Mouse (Mus musculus): Measurements from ENCODE around the gene Gm20517. TPM values are rescaled to one million over a fixed set of nuclear protein-coding genes. Genes with fewer than 3 reads are reported as not detected.

The Gm20517 gene
- polyA plus RNA-seq, 1 experiment, result 1.5 TPM

GRCm38 (mm10) chr17:47567271-47567670, 44.1 kb upstream of the Gm20517 start:
- no peak overlapping the region for H3K4me2 ChIP-seq (ENCODE audit: low read depth)
- TF ChIP-seq POLR2AphosphoS2 (IDR thresholded peaks at IDR 0.05; ENCODE audit: insufficient read length, low read depth), result no peak
- TF ChIP-seq CEBPB (IDR thresholded peaks at IDR 0.05; ENCODE audit: insufficient read depth, poor library complexity, severe bottlenecking), result no peak
- no peak for TF ChIP-seq MAX (IDR thresholded peaks at IDR 0.05; ENCODE audit: low read depth)
- no peak for TF ChIP-seq MYOG (IDR thresholded peaks at IDR 0.05; ENCODE audit: control insufficient read depth in 1 of 3, insufficient read depth in 1 of 3, insufficient read length in 2 of 3, low read depth in 2 of 3)
- TF ChIP-seq POLR2A (IDR thresholded peaks at IDR 0.05; ENCODE audit: insufficient read length, low read depth), result no peak
- TF ChIP-seq E2F4 (IDR thresholded peaks at IDR 0.05; ENCODE audit: insufficient read depth), result no peak
- no peak for TF ChIP-seq SRF (IDR thresholded peaks at IDR 0.05; ENCODE audit: control insufficient read depth, insufficient read length, low read depth)
- no peak for TF ChIP-seq USF1 (IDR thresholded peaks at IDR 0.05; ENCODE audit: low read depth)
- no peak for TF ChIP-seq MYOD1 (IDR thresholded peaks at IDR 0.05; ENCODE audit: control insufficient read depth in 1 of 3, insufficient read length in 2 of 3, low read depth in 2 of 3)
- TF ChIP-seq REST (IDR thresholded peaks at IDR 0.05; ENCODE audit: insufficient read depth, insufficient read length), result no peak
- no peaks in the 10 kb centered on the region for H3K79me2 ChIP-seq (ENCODE audit: control insufficient read depth, insufficient read depth)
- H3ac ChIP-seq (ENCODE audit: control insufficient read depth, insufficient read length), result no peak overlapping the region
- no peak overlapping the region for H3K4me3 ChIP-seq
- H3K27me3 ChIP-seq (ENCODE audit: control insufficient read depth, insufficient read depth, insufficient read length), result no peaks in the 10 kb centered on the region
- H3K36me3 ChIP-seq (ENCODE audit: control insufficient read depth, insufficient read depth), result no peaks in the 10 kb centered on the region

GRCm38 (mm10) chr17:47568389-47568788, 43.0 kb upstream of the Gm20517 start:
- Histone ChIP-seq H3K4me2 (ENCODE audit: low read depth) (no peak overlapping the region), H3K27me3 (ENCODE audit: control insufficient read depth, insufficient read depth, insufficient read length) (no peaks in the 10 kb centered on the region), H3ac (ENCODE audit: control insufficient read depth, insufficient read length) (no peak overlapping the region), H3K4me3 (no peak overlapping the region), H3K79me2 (ENCODE audit: control insufficient read depth, insufficient read depth) (no peaks in the 10 kb centered on the region), H3K36me3 (ENCODE audit: control insufficient read depth, insufficient read depth) (no peaks in the 10 kb centered on the region)
- TF ChIP-seq TCF12 (IDR thresholded peaks at IDR 0.05; ENCODE audit: insufficient read depth, poor library complexity, severe bottlenecking), result no peak
- no peak for TF ChIP-seq TCF3 (IDR thresholded peaks at IDR 0.05; ENCODE audit: insufficient read length, low read depth)
- TF ChIP-seq SRF (IDR thresholded peaks at IDR 0.05; ENCODE audit: control insufficient read depth, insufficient read length, low read depth), result no peak
- no peak for TF ChIP-seq REST (IDR thresholded peaks at IDR 0.05; ENCODE audit: insufficient read depth, insufficient read length)
- TF ChIP-seq POLR2AphosphoS2 (IDR thresholded peaks at IDR 0.05; ENCODE audit: insufficient read length, low read depth), result no peak
- no peak for TF ChIP-seq MYOD1 (IDR thresholded peaks at IDR 0.05; ENCODE audit: control insufficient read depth in 1 of 3, insufficient read length in 2 of 3, low read depth in 2 of 3)
- no peak for TF ChIP-seq USF1 (IDR thresholded peaks at IDR 0.05; ENCODE audit: low read depth)
- no peak for TF ChIP-seq MAX (IDR thresholded peaks at IDR 0.05; ENCODE audit: low read depth)
- no peak for TF ChIP-seq POLR2A (IDR thresholded peaks at IDR 0.05; ENCODE audit: insufficient read length, low read depth)
- TF ChIP-seq MYOG (IDR thresholded peaks at IDR 0.05; ENCODE audit: control insufficient read depth in 1 of 3, insufficient read depth in 1 of 3, insufficient read length in 2 of 3, low read depth in 2 of 3), result no peak
- no peak for TF ChIP-seq CEBPB (IDR thresholded peaks at IDR 0.05; ENCODE audit: insufficient read depth, poor library complexity, severe bottlenecking)
- TF ChIP-seq E2F4 (IDR thresholded peaks at IDR 0.05; ENCODE audit: insufficient read depth), result no peak

- Histone ChIP-seq H3K36me3 (ENCODE audit: control insufficient read depth, insufficient read depth) (no peaks in the 10 kb centered on the region), H3K79me2 (ENCODE audit: control insufficient read depth, insufficient read depth) (no peaks in the 10 kb centered on the region), H3K4me2 (ENCODE audit: low read depth) (no peak overlapping the region), H3ac (ENCODE audit: control insufficient read depth, insufficient read length) (no peak overlapping the region), H3K27me3 (ENCODE audit: control insufficient read depth, insufficient read depth, insufficient read length) (no peaks in the 10 kb centered on the region), H3K4me3 (no peak overlapping the region)
- no peak for TF ChIP-seq POLR2A (IDR thresholded peaks at IDR 0.05; ENCODE audit: insufficient read length, low read depth)
- TF ChIP-seq MAX (IDR thresholded peaks at IDR 0.05; ENCODE audit: low read depth), result no peak
- TF ChIP-seq POLR2AphosphoS2 (IDR thresholded peaks at IDR 0.05; ENCODE audit: insufficient read length, low read depth), result no peak
- no peak for TF ChIP-seq SRF (IDR thresholded peaks at IDR 0.05; ENCODE audit: control insufficient read depth, insufficient read length, low read depth)
- no peak for TF ChIP-seq TCF12 (IDR thresholded peaks at IDR 0.05; ENCODE audit: insufficient read depth, poor library complexity, severe bottlenecking)
- TF ChIP-seq E2F4 (IDR thresholded peaks at IDR 0.05; ENCODE audit: insufficient read depth), result no peak
- no peak for TF ChIP-seq TCF3 (IDR thresholded peaks at IDR 0.05; ENCODE audit: insufficient read length, low read depth)
- no peak for TF ChIP-seq MYOG (IDR thresholded peaks at IDR 0.05; ENCODE audit: control insufficient read depth in 1 of 3, insufficient read depth in 1 of 3, insufficient read length in 2 of 3, low read depth in 2 of 3)
- TF ChIP-seq REST (IDR thresholded peaks at IDR 0.05; ENCODE audit: insufficient read depth, insufficient read length), result no peak
- no peak for TF ChIP-seq CEBPB (IDR thresholded peaks at IDR 0.05; ENCODE audit: insufficient read depth, poor library complexity, severe bottlenecking)
- TF ChIP-seq USF1 (IDR thresholded peaks at IDR 0.05; ENCODE audit: low read depth), result no peak
- TF ChIP-seq MYOD1 (IDR thresholded peaks at IDR 0.05; ENCODE audit: control insufficient read depth in 1 of 3, insufficient read length in 2 of 3, low read depth in 2 of 3), result no peak
These were observed 42.4 kb upstream of the Gm20517 start for GRCm38 (mm10) chr17:47568951-47569527.

- Histone ChIP-seq H3K27me3 (ENCODE audit: control insufficient read depth, insufficient read depth, insufficient read length) (no peaks in the 10 kb centered on the region), H3K79me2 (ENCODE audit: control insufficient read depth, insufficient read depth) (no peaks in the 10 kb centered on the region), H3K4me2 (ENCODE audit: low read depth) (no peak overlapping the region), H3K4me3 (no peak overlapping the region), H3ac (ENCODE audit: control insufficient read depth, insufficient read length) (no peak overlapping the region), H3K36me3 (ENCODE audit: control insufficient read depth, insufficient read depth) (no peaks in the 10 kb centered on the region)
- TF ChIP-seq MYOG (IDR thresholded peaks at IDR 0.05; ENCODE audit: control insufficient read depth in 1 of 3, insufficient read depth in 1 of 3, insufficient read length in 2 of 3, low read depth in 2 of 3) (no peak), USF1 (IDR thresholded peaks at IDR 0.05; ENCODE audit: low read depth) (no peak), POLR2A (IDR thresholded peaks at IDR 0.05; ENCODE audit: insufficient read length, low read depth) (no peak), POLR2AphosphoS2 (IDR thresholded peaks at IDR 0.05; ENCODE audit: insufficient read length, low read depth) (no peak), SRF (IDR thresholded peaks at IDR 0.05; ENCODE audit: control insufficient read depth, insufficient read length, low read depth) (no peak), TCF3 (IDR thresholded peaks at IDR 0.05; ENCODE audit: insufficient read length, low read depth) (no peak), REST (IDR thresholded peaks at IDR 0.05; ENCODE audit: insufficient read depth, insufficient read length) (no peak), E2F4 (IDR thresholded peaks at IDR 0.05; ENCODE audit: insufficient read depth) (no peak), MAX (IDR thresholded peaks at IDR 0.05; ENCODE audit: low read depth) (no peak), MYOD1 (IDR thresholded peaks at IDR 0.05; ENCODE audit: control insufficient read depth in 1 of 3, insufficient read length in 2 of 3, low read depth in 2 of 3) (no peak), CEBPB (IDR thresholded peaks at IDR 0.05; ENCODE audit: insufficient read depth, poor library complexity, severe bottlenecking) (no peak), TCF12 (IDR thresholded peaks at IDR 0.05; ENCODE audit: insufficient read depth, poor library complexity, severe bottlenecking) (no peak)
These were observed 39.8 kb upstream of the Gm20517 start for GRCm38 (mm10) chr17:47571621-47572020.
